Mouse (Mus musculus): ENCODE measurements around the gene Pdxk. TPM values are rescaled to one million over a fixed set of nuclear protein-coding genes. Genes with fewer than 3 reads are reported as not detected.

Pdxk gene
- polyA plus RNA-seq, 1 experiment from 2014 or later: 8.8 TPM

Small RNA genes within 50 kb of the gene (microRNA-seq; reads per million reads assigned to microRNA genes)
- not detected for gene Mir6410
- not detected for gene Mir6907
- gene Mir6908: not detected

Other genes with a start within 250 kb of the Pdxk start
- 7.0 and 11.9 TPM in 2 replicates for gene Trappc10, start 220.3 kb downstream of the Pdxk start, polyA plus RNA-seq (2015; fragmentation: Nextera tagmentation; extraction: Ambion mirVana)
- 56.6 and 69.5 TPM in 2 replicates for gene Agpat3, start 112.5 kb downstream of the Pdxk start, polyA plus RNA-seq (2015; fragmentation: Nextera tagmentation; extraction: Ambion mirVana)
- 244 and 285 TPM in 2 replicates for gene Rrp1, start 51.9 kb downstream of the Pdxk start, polyA plus RNA-seq (2015; fragmentation: Nextera tagmentation; extraction: Ambion mirVana)
- 148 and 222 TPM in 2 replicates for gene Cstb, start 39.3 kb downstream of the Pdxk start, polyA plus RNA-seq (2015; fragmentation: Nextera tagmentation; extraction: Ambion mirVana)
- gene Olfr1358, start 52.5 kb upstream of the Pdxk start, polyA plus RNA-seq (2015; fragmentation: Nextera tagmentation; extraction: Ambion mirVana): not detected in 2 replicates
- gene Ilvbl, start 109.4 kb upstream of the Pdxk start, polyA plus RNA-seq (2015; fragmentation: Nextera tagmentation; extraction: Ambion mirVana): 94.5 and 96.4 TPM in 2 replicates
- gene Syde1, start 127.0 kb upstream of the Pdxk start, polyA plus RNA-seq (2015; fragmentation: Nextera tagmentation; extraction: Ambion mirVana): 10.8 and 12.2 TPM in 2 replicates
- gene Olfr1357, start 153.1 kb upstream of the Pdxk start, polyA plus RNA-seq (2015; fragmentation: Nextera tagmentation; extraction: Ambion mirVana): not detected in 2 replicates

Data from heart, embryonic 16.5 days (tissue).